Mouse (Mus musculus) myocyte (in vitro differentiated cells): Measurements from ENCODE around the gene Ankra2. TPM values are rescaled to one million over a fixed set of nuclear protein-coding genes. Genes with fewer than 3 reads are reported as not detected.

Experiments used
- H3K27me3 ChIP-seq: one replicate; pipeline ENCODE4 v1.6.1; 2011; ENCODE audit not compliant: control insufficient read depth, insufficient read depth, insufficient read length
- H3K36me3 ChIP-seq: one replicate; pipeline ENCODE4 v1.6.1; 2011; ENCODE audit not compliant: control insufficient read depth, insufficient read depth
- H3K4me2 ChIP-seq: one replicate; pipeline ENCODE4 v1.6.1; 2011; ENCODE audit warnings: low read depth, control low read depth
- H3K4me3 ChIP-seq: one replicate; pipeline ENCODE4 v1.5.1; 2011; ENCODE audit warnings: mild to moderate bottlenecking, control low read depth, moderate library complexity
- H3K79me2 ChIP-seq: one replicate; pipeline ENCODE4 v1.6.1; 2011; ENCODE audit not compliant: control insufficient read depth, insufficient read depth
- H3ac ChIP-seq: one replicate; pipeline ENCODE4 v1.6.1; 2011; ENCODE audit not compliant: control insufficient read depth, insufficient read length
- CEBPB ChIP-seq: IDR thresholded peaks from 2 replicates; pipeline ENCODE4 v1.6.1; 2011; ENCODE audit warnings: mild to moderate bottlenecking, moderate library complexity; ENCODE audit not compliant: poor library complexity, insufficient read depth, severe bottlenecking
- E2F4 ChIP-seq: IDR thresholded peaks from one replicate; pipeline ENCODE4 v1.6.1; 2011; ENCODE audit warnings: mild to moderate bottlenecking, control low read depth, moderate library complexity; ENCODE audit not compliant: insufficient read depth
- MAX ChIP-seq: IDR thresholded peaks from one replicate; pipeline ENCODE4 v1.6.1; 2011; ENCODE audit warnings: low read depth, mild to moderate bottlenecking, control low read depth
- MYOD1 ChIP-seq, 3 experiments: IDR thresholded peaks; one replicate each; pipeline ENCODE4 v1.6.1; 2011; ENCODE audit warnings: control low read depth in 2 of 3, low read depth in 2 of 3, mild to moderate bottlenecking in 2 of 3, moderate library complexity in 1 of 3; ENCODE audit not compliant: insufficient read length in 2 of 3, control insufficient read depth in 1 of 3
- MYOG ChIP-seq, 3 experiments: IDR thresholded peaks; one replicate each; pipeline ENCODE4 v1.6.1; 2011; ENCODE audit warnings: control low read depth in 2 of 3, low read depth in 2 of 3, mild to moderate bottlenecking in 2 of 3; ENCODE audit not compliant: insufficient read length in 2 of 3, control insufficient read depth in 1 of 3, insufficient read depth in 1 of 3
- POLR2A ChIP-seq: IDR thresholded peaks from one replicate; pipeline ENCODE4 v1.6.1; 2011; ENCODE audit warnings: low read depth, mild to moderate bottlenecking, control low read depth, moderate library complexity; ENCODE audit not compliant: insufficient read length
- POLR2AphosphoS2 ChIP-seq: IDR thresholded peaks from one replicate; pipeline ENCODE4 v1.6.1; 2011; ENCODE audit warnings: low read depth, control low read depth; ENCODE audit not compliant: insufficient read length
- REST ChIP-seq: IDR thresholded peaks from one replicate; pipeline ENCODE4 v1.6.1; 2011; ENCODE audit warnings: mild to moderate bottlenecking, control low read depth, moderate library complexity; ENCODE audit not compliant: insufficient read depth, insufficient read length
- SRF ChIP-seq: IDR thresholded peaks from one replicate; pipeline ENCODE4 v1.6.1; 2011; ENCODE audit warnings: low read depth; ENCODE audit not compliant: control insufficient read depth, insufficient read length
- TCF12 ChIP-seq: IDR thresholded peaks from one replicate; pipeline ENCODE4 v1.6.1; 2011; ENCODE audit warnings: mild to moderate bottlenecking, control low read depth; ENCODE audit not compliant: poor library complexity, insufficient read depth, severe bottlenecking
- TCF3 ChIP-seq: IDR thresholded peaks from one replicate; pipeline ENCODE4 v1.6.1; 2011; ENCODE audit warnings: low read depth, control low read depth; ENCODE audit not compliant: insufficient read length
- USF1 ChIP-seq: IDR thresholded peaks from one replicate; pipeline ENCODE4 v1.6.1; 2011; ENCODE audit warnings: low read depth, mild to moderate bottlenecking, control low read depth, moderate library complexity
- polyA plus RNA-seq: library from polyadenylated mRNA; unstranded; fragments of >200 nt; fragmentation: generic; extraction: Trizol; gene quantifications from one replicate; pipeline ENCODE4 v1.2.1, GENCODE M21; 2012; ENCODE audit warnings: missing spikeins

Ankra2 gene
- polyA plus RNA-seq, 1 experiment, result 9.0 TPM

DNA sequence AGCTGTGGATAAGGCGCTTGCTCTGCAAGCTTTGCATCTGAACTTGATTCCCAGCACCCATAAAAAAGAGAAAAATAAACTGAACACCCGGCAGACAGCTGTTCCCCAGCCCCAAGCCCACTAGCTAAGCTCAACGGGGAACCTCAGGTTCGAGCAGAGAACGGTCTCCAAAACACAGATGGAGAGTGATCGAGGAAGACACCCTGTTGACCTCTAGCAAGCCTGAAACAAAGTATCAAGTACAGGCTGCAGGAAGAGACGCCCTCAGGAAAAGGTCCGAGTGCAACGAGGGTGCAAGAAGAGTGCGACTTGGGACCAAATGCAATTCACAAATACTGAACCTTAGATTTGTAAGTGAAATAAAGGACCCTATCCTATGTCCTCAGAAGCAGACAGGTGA is 13.3 kb upstream of the Ankra2 start:
- Histone ChIP-seq H3K79me2 (no peaks in the 10 kb centered on the region), H3K4me3 (no peak overlapping the region), H3ac (no peak overlapping the region), H3K4me2 (no peak overlapping the region), H3K36me3 (peaks cover 51% of the 10 kb centered on the region), H3K27me3 (no peaks in the 10 kb centered on the region)
- no peak for TF ChIP-seq REST
- TF ChIP-seq POLR2A, result no peak
- no peak for TF ChIP-seq MAX
- no peak for TF ChIP-seq MYOG (IDR thresholded peaks at IDR 0.05; ENCODE audit: control insufficient read depth in 1 of 3, insufficient read depth in 1 of 3, insufficient read length in 2 of 3, low read depth in 2 of 3)
- TF ChIP-seq MYOD1 (IDR thresholded peaks at IDR 0.05; ENCODE audit: control insufficient read depth in 1 of 3, insufficient read length in 2 of 3, low read depth in 2 of 3), result no peak
- TF ChIP-seq USF1, result no peak
- TF ChIP-seq E2F4, result no peak
- TF ChIP-seq TCF3, result no peak
- no peak for TF ChIP-seq TCF12
- TF ChIP-seq CEBPB, result no peak
- no peak for TF ChIP-seq SRF
- TF ChIP-seq POLR2AphosphoS2, result no peak

DNA sequence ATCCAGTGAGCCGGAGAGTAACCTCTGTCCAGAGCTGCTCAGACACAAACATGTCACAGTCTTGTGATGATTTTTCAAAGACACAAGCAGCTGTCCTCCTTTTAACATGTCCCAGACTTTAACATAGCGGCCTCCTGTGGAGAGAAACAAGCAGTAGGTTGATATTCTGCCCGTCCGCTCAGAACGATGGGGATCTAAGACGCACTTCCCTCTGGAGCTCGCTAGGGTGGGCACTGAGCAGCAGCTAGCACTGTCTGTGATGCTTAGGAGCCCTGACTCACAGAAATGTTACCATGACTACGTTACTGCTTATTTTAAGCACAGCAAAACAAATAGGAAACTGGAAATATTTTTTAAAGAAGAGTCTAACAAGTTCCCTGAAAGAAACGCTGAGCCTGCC is 8.0 kb upstream of the Ankra2 start:
- no peaks in the 10 kb centered on the region for H3K27me3 ChIP-seq
- no peak overlapping the region for H3K4me2 ChIP-seq
- no peaks in the 10 kb centered on the region for H3K79me2 ChIP-seq
- H3K4me3 ChIP-seq, result no peak overlapping the region
- H3ac ChIP-seq, result no peak overlapping the region
- TF ChIP-seq MYOD1 (IDR thresholded peaks at IDR 0.05; ENCODE audit: control insufficient read depth in 1 of 3, insufficient read length in 2 of 3, low read depth in 2 of 3) (no peak), POLR2AphosphoS2 (no peak), MYOG (IDR thresholded peaks at IDR 0.05; ENCODE audit: control insufficient read depth in 1 of 3, insufficient read depth in 1 of 3, insufficient read length in 2 of 3, low read depth in 2 of 3) (no peak), E2F4 (no peak), SRF (no peak), POLR2A (no peak), REST (no peak), CEBPB (no peak)
- H3K36me3 ChIP-seq, result peaks cover 74% of the 10 kb centered on the region

DNA sequence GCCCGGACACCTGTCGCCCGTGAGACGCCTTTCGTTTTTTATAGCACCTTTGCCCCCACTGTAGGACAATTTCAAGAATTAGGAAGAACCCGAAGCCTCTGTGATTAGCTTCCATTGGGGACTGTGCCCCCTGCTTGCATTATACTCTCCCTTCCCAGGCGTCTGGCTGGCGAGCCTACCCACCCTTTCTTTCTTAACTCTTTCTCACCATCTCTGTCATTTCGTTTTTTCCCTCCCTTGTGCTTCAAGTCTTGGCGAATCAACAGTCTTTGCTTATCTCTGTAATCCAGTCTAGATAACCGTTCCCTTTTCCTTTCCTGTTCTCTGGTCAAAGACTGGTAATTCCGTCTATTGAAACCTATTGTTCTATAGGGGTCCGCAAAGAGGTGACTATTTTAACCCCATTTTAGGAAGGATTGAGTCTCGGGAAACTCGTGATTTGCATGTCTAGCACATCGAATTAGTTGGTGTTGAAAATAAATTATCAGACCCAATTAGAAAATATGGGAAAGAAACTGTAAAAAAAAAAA is 649 bp downstream of the Ankra2 start:
- peak overlapping the region; percentile 91 for H3K4me2 ChIP-seq
- peaks cover 23% of the 10 kb centered on the region for H3K79me2 ChIP-seq
- H3K4me3 ChIP-seq, result peak overlapping the region; percentile 72
- H3ac ChIP-seq, result peak overlapping the region; percentile 82
- H3K27me3 ChIP-seq, result no peaks in the 10 kb centered on the region
- H3K36me3 ChIP-seq, result peaks cover 31% of the 10 kb centered on the region
- TF ChIP-seq CEBPB, result no peak
- TF ChIP-seq TCF12, result no peak
- no peak for TF ChIP-seq SRF
- no peak for TF ChIP-seq E2F4
- no peak for TF ChIP-seq TCF3
- no peak for TF ChIP-seq POLR2AphosphoS2
- TF ChIP-seq USF1, result no peak
- TF ChIP-seq REST, result no peak
- no peak for TF ChIP-seq MYOD1 (IDR thresholded peaks at IDR 0.05; ENCODE audit: control insufficient read depth in 1 of 3, insufficient read length in 2 of 3, low read depth in 2 of 3)
- TF ChIP-seq MAX, result no peak

GRCm38 (mm10) chr13:98264111-98264510 is 1.2 kb downstream of the Ankra2 start:
- Histone ChIP-seq H3K4me3 (peak overlapping the region; percentile 72), H3K36me3 (peaks cover 28% of the 10 kb centered on the region), H3K4me2 (peak overlapping the region; percentile 91), H3K79me2 (peaks cover 23% of the 10 kb centered on the region), H3K27me3 (no peaks in the 10 kb centered on the region), H3ac (no peak overlapping the region)
- TF ChIP-seq MAX (no peak), MYOD1 (IDR thresholded peaks at IDR 0.05; ENCODE audit: control insufficient read depth in 1 of 3, insufficient read length in 2 of 3, low read depth in 2 of 3) (no peak), TCF3 (no peak), TCF12 (no peak), USF1 (no peak), MYOG (IDR thresholded peaks at IDR 0.05; ENCODE audit: control insufficient read depth in 1 of 3, insufficient read depth in 1 of 3, insufficient read length in 2 of 3, low read depth in 2 of 3) (no peak), REST (no peak), SRF (no peak), POLR2AphosphoS2 (no peak), E2F4 (no peak), CEBPB (no peak), POLR2A (no peak)
